Comparison of ENCODE assay signal across 9 mouse cellular contexts in the genomic region with DNA sequence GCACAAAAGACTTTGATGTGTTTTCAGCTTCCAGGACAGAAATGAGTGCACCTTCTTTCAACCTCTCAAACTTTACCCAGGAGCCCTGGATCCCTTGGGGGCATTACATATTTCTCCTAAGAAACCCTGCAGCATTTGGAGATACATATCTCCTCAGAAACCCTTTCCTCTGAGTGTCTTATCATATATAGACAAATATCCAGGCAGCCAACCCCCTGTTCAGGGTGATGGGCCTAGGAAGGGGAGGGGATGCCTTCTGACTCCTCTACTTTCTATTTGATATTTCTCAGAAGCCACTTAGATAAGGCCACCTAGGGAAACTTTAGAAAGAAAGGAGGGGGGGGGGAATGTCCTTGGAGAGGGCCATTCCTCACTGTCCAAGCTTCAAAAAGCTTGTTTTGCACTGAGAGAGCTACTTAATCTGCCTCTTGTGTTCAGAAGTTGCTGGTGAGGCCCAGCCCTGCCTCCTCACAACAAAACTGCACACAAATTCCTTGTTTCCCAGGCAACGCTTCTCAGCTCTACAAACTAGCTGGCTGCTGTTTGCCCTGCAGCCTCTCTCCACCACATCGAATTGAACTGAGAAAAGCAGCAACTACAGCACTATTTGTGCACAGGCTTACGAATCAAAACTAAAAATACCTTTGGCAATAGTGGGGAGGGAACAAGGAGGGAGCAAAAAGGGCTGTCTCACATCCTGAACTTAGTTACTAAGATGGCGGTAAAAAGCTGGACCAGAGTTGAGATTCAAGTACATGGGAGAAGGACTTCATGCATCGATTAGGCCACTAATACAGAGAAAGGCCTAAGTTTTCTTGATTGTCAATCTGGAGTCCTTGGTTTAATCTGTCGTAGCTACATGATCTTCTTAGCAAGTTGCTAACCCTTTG. TPM values are rescaled to one million over a fixed set of nuclear protein-coding genes. Genes with fewer than 3 reads are reported as not detected.
A peak's percentile ranks its signal among the peaks of the same experiment; 100 is the strongest.
DNase-seq lines count a peak whose midpoint lies in the region; ATAC-seq lines count a peak whose summit lies in the region.
"Had no signal": no experiment of that assay in that cellular context is flagged by ENCODE, and none has a peak within 500 bp of the region (broad histone marks: within the 10 kb centered on the region; RNA-seq: fewer than 3 reads in every experiment).

No protein-coding gene starts in this region.

- peaks cover 21% of the 10 kb centered on the region for H3K4me1 ChIP-seq in hindbrain, embryonic 13.5 days (replicated peaks)
- H3K4me1 ChIP-seq in midbrain, embryonic 15.5 days = peaks cover 24% of the 10 kb centered on the region

- 21% methylated on average over 6 of the region's 6 CpGs for WGBS in hindbrain, embryonic 13.5 days
- 9% methylated on average over 6 of the region's 6 CpGs for WGBS in midbrain, embryonic 15.5 days

- no peaks in the 10 kb centered on the region for H3K36me3 ChIP-seq in hindbrain, embryonic 13.5 days
- H3K36me3 ChIP-seq in midbrain, embryonic 15.5 days (replicated peaks) = no peaks in the 10 kb centered on the region

- no peaks in the 10 kb centered on the region for H3K27me3 ChIP-seq in hindbrain, embryonic 13.5 days
- H3K27me3 ChIP-seq in midbrain, embryonic 15.5 days (replicated peaks) = no peaks in the 10 kb centered on the region

- no peak overlapping the region for H3K4me2 ChIP-seq in hindbrain, embryonic 13.5 days
- no peak overlapping the region; the same call in 1 of the 2 replicates for H3K4me2 ChIP-seq in midbrain, embryonic 15.5 days

- H3K9ac ChIP-seq in hindbrain, embryonic 13.5 days = no peak overlapping the region
- no peak overlapping the region for H3K9ac ChIP-seq in midbrain, embryonic 15.5 days

- peak overlapping the region; percentile 79 for H3K27ac ChIP-seq in hindbrain, embryonic 13.5 days
- H3K27ac ChIP-seq in midbrain, embryonic 15.5 days = peak overlapping the region; percentile 76

- intact Hi-C loops in left cerebral cortex, postnatal 10 days (cut with DNase I) = no loop called here

- DNase-seq in adrenal gland, adult (ENCODE audit: inconsistent age in 2 of 2, low spot score in 1 of 2) = peak; percentile 59 to 80
- no peak for DNase-seq in adrenal gland, adult 18-20 months (ENCODE audit: low spot score in 2 of 2)
- peak; percentile 84 for DNase-seq in embryo, embryonic 11 days
- peak; percentile 53 to 81 for DNase-seq in left cerebral cortex, postnatal 10 days (ENCODE audit: extremely low spot score in 1 of 2, low spot score in 2 of 2)
- peak; percentile 48 for DNase-seq in testis, postnatal 10 days (ENCODE audit: low spot score)
- no peak for DNase-seq in gastrocnemius, postnatal 25 days

- no peak overlapping the region for H3K4me3 ChIP-seq in hindbrain, embryonic 13.5 days
- no peak overlapping the region for H3K4me3 ChIP-seq in midbrain, embryonic 15.5 days

- ATAC-seq in hindbrain, embryonic 13.5 days (ENCODE audit: low FRiP score) = peak; percentile 76
- ATAC-seq in midbrain, embryonic 15.5 days (replicated peaks) = peak; percentile 86

- no peaks in the 10 kb centered on the region for H3K9me3 ChIP-seq in hindbrain, embryonic 13.5 days
- H3K9me3 ChIP-seq in midbrain, embryonic 15.5 days = no peaks in the 10 kb centered on the region

RNA-seq across cellular contexts. Expression of gene Hepacam, which starts 7.6 kb away (rescaled TPM):
- total RNA-seq in adrenal gland, adult 18-20 months (2021) = under 1 TPM in 1 of 2 experiments, not detected in 1; 0.36 TPM
- polyA plus RNA-seq in hindbrain, embryonic 13.5 days (2015; fragmentation: Nextera tagmentation; extraction: Ambion mirVana) = 5.4 and 7.4 TPM in 2 replicates
- total RNA-seq in left cerebral cortex, postnatal 10 days (2021) = 10 to 100 TPM; 41.1 to 45.7 TPM
- 12.3 and 15.1 TPM in 2 replicates for polyA plus RNA-seq in midbrain, embryonic 15.5 days (2015; fragmentation: Nextera tagmentation; extraction: Ambion mirVana)
- total RNA-seq in gastrocnemius, postnatal 25 days (2021) = under 1 TPM; 0.13 to 0.33 TPM
- polyA plus RNA-seq: liver, embryonic 16.5 days had no signal

RNA-seq across cellular contexts. Expression of gene Ccdc15, which starts 11.3 kb away (rescaled TPM):
- total RNA-seq in adrenal gland, adult 18-20 months (2021) = 1 to 10 TPM; 1.9 to 2.0 TPM
- 8.0 TPM in 2 replicates for polyA plus RNA-seq in hindbrain, embryonic 13.5 days (2015; fragmentation: Nextera tagmentation; extraction: Ambion mirVana)
- total RNA-seq in left cerebral cortex, postnatal 10 days (2021) = 1 to 10 TPM; 2.3 to 3.3 TPM
- polyA plus RNA-seq in midbrain, embryonic 15.5 days (2015; fragmentation: Nextera tagmentation; extraction: Ambion mirVana) = 7.9 and 8.7 TPM in 2 replicates
- total RNA-seq in gastrocnemius, postnatal 25 days (2021) = 1 to 10 TPM; 1.2 to 1.3 TPM

RNA-seq across cellular contexts. Expression of gene Robo4, which starts 42.1 kb away (rescaled TPM):
- total RNA-seq in adrenal gland, adult 18-20 months (2021) = 10 to 100 TPM; 18.3 to 18.5 TPM
- 5.7 and 6.5 TPM in 2 replicates for polyA plus RNA-seq in hindbrain, embryonic 13.5 days (2015; fragmentation: Nextera tagmentation; extraction: Ambion mirVana)
- total RNA-seq in left cerebral cortex, postnatal 10 days (2021) = 1 to 10 TPM; 6.4 to 8.3 TPM
- polyA plus RNA-seq in midbrain, embryonic 15.5 days (2015; fragmentation: Nextera tagmentation; extraction: Ambion mirVana) = 5.2 and 6.2 TPM in 2 replicates
- total RNA-seq in gastrocnemius, postnatal 25 days (2021) = 1 to 10 TPM; 7.6 to 9.7 TPM

Comparison
In these comparisons a context has a peak if more than half of its experiments do, and no peak if none do; other contexts are left out.
1. DNase-seq: peak in adrenal gland, adult (2 of 2), embryo, embryonic 11 days (single experiment), left cerebral cortex, postnatal 10 days (2 of 2) and testis, postnatal 10 days (single experiment); none in adrenal gland, adult 18-20 months (0 of 2) and gastrocnemius, postnatal 25 days (single experiment).
2. RNA of gene Hepacam, which starts 7.6 kb away (total RNA-seq): 41.1 to 45.7 TPM in left cerebral cortex, postnatal 10 days; 0.36 TPM in adrenal gland, adult 18-20 months and 0.13 to 0.33 TPM in gastrocnemius, postnatal 25 days; every median in the first group is over 10 times any median in the second.